Mouse (Mus musculus): Measurements from ENCODE around the gene Amy2a5. TPM values are rescaled to one million over a fixed set of nuclear protein-coding genes. Genes with fewer than 3 reads are reported as not detected.

The Amy2a5 gene
- not detected for polyA plus RNA-seq (2017; shearing (Covaris generic))

GRCm38 (mm10) chr3:113258737-113259136 lies at the start of gene Amy2a5:
Amy2a5 (minus strand) TSS chr3:113258837.

GRCm38 (mm10) chr3:113291349-113291748 lies 32.7 kb upstream of the Amy2a5 start, which contains the start of gene Amy2a4:
Amy2a4 (minus strand) TSS chr3:113291449.

Other genes with a start within 250 kb of the Amy2a5 start
- not detected for gene Amy2a4, start 32.6 kb upstream of the Amy2a5 start, polyA plus RNA-seq (2017; shearing (Covaris generic))
- gene Amy2a3, start 65.2 kb upstream of the Amy2a5 start, polyA plus RNA-seq (2017; shearing (Covaris generic)): not detected
- not detected for gene Amy2a2, start 97.8 kb upstream of the Amy2a5 start, polyA plus RNA-seq (2017; shearing (Covaris generic))